21 mouse cellular contexts compared by ENCODE assay signal in genomic region chr9:13544133-13544532, GRCm38 (mm10).
DNase-seq lines count a peak whose midpoint lies in the region; ATAC-seq and TF ChIP-seq lines count a peak whose summit lies in the region.
"Had no signal": no experiment of that assay in that cellular context is flagged by ENCODE, and none has a peak within 500 bp of the region (broad histone marks: within the 10 kb centered on the region; RNA-seq: fewer than 3 reads in every experiment).

No protein-coding gene starts in this region.

- in situ Hi-C loops in Patski (cut with MboI; ENCODE audit: low pct_unique_long_range_greater_than_20kb), result no loop called here

- no peak overlapping the region for H3K9ac ChIP-seq in neural tube, embryonic 13.5 days
- H3K9ac ChIP-seq in lung, postnatal 0 days (replicated peaks; ENCODE audit: low read depth), result no peak overlapping the region
- H3K9ac ChIP-seq: embryonic facial prominence, embryonic 15.5 days; forebrain, embryonic 15.5 days; heart, embryonic 12.5 days; hindbrain, embryonic 14.5 days; intestine, embryonic 15.5 days had no signal

- H3K4me1 ChIP-seq in neural tube, embryonic 13.5 days (replicated peaks), result peaks cover 52% of the 10 kb centered on the region
- no peaks in the 10 kb centered on the region for H3K4me1 ChIP-seq in lung, postnatal 0 days (ENCODE audit: insufficient read depth, low read depth, low read length)

- WGBS in neural tube, embryonic 13.5 days, result 34% methylated on average over 8 of the region's 8 CpGs
- WGBS in lung, postnatal 0 days, result 71% methylated on average over 8 of the region's 8 CpGs

- DNase-seq in neural tube, embryonic 10.5 days (ENCODE audit: extremely low spot score, low spot score), result no peak
- no peak for DNase-seq in Patski (ENCODE audit: low read depth, low spot score)
- DNase-seq in adrenal gland, postnatal 25 days, result peak; percentile 10
- DNase-seq in lung, postnatal 0 days (ENCODE audit: low spot score), result no peak
- DNase-seq in cerebellum, adult 9-11 months, result no peak
- DNase-seq: B cell, adult 2 months; cerebellum, adult 18-20 months; cerebellum, postnatal 10 days; embryo, embryonic 11 days; gastrocnemius, postnatal 14 days; kidney, adult 18-20 months had no signal

- H3K27me3 ChIP-seq in neural tube, embryonic 13.5 days, result no peaks in the 10 kb centered on the region
- H3K27me3 ChIP-seq in Patski, result no peaks in the 10 kb centered on the region
- no peaks in the 10 kb centered on the region for H3K27me3 ChIP-seq in lung, postnatal 0 days (replicated peaks; ENCODE audit: insufficient read depth, low read length)
- H3K27me3 ChIP-seq: embryonic facial prominence, embryonic 15.5 days; forebrain, embryonic 15.5 days; heart, embryonic 12.5 days; intestine, embryonic 15.5 days had no signal

- TF ChIP-seq CTCF in Patski (IDR thresholded peaks at IDR 0.05), result no peak
- TF ChIP-seq CTCF in lung, postnatal 0 days (IDR thresholded peaks at IDR 0.05), result no peak

- no peak overlapping the region for H3K4me3 ChIP-seq in neural tube, embryonic 13.5 days
- no peak overlapping the region for H3K4me3 ChIP-seq in lung, postnatal 0 days (ENCODE audit: low read depth, low read length)
- H3K4me3 ChIP-seq: embryonic facial prominence, embryonic 15.5 days; erythroblast, embryonic 14.5 days; forebrain, embryonic 15.5 days; heart, embryonic 12.5 days; hindbrain, embryonic 10.5 days; intestine, embryonic 15.5 days had no signal

- POLR2A ChIA-PET in Patski (lab: Charles Lee), result interaction anchor here (1.2 kb wide), 1 partner anchor 17 kb away, joined by 3 read pairs; no protein-coding TSS in a partner anchor

- H3K36me3 ChIP-seq in neural tube, embryonic 13.5 days, result no peaks in the 10 kb centered on the region
- H3K36me3 ChIP-seq in lung, postnatal 0 days (ENCODE audit: insufficient read depth, low read length), result no peaks in the 10 kb centered on the region
- H3K36me3 ChIP-seq: embryonic facial prominence, embryonic 15.5 days; forebrain, embryonic 15.5 days; G1E; heart, embryonic 12.5 days; hindbrain, embryonic 10.5 days; intestine, embryonic 15.5 days had no signal

- no peak for TF ChIP-seq EP300 in lung, postnatal 0 days (IDR thresholded peaks at IDR 0.05)

- CTCF ChIA-PET in Patski (lab: Charles Lee), result interaction anchor here (0.7 to 1.8 kb wide), 2 partner anchors 18 to 110 kb away, joined by 3 to 4 read pairs; no protein-coding TSS in a partner anchor

- no peak overlapping the region for H3K4me2 ChIP-seq in neural tube, embryonic 13.5 days
- no peak overlapping the region for H3K4me2 ChIP-seq in lung, postnatal 0 days (replicated peaks; ENCODE audit: low read depth, low read length)
- H3K4me2 ChIP-seq: embryonic facial prominence, embryonic 15.5 days; forebrain, embryonic 15.5 days; intestine, embryonic 15.5 days had no signal

- 0 out of 2 replicates have a peak overlapping the region, but pooled peaks have one; percentile 13 for H3K27ac ChIP-seq in neural tube, embryonic 13.5 days (replicated peaks)
- no peak overlapping the region for H3K27ac ChIP-seq in lung, postnatal 0 days (ENCODE audit: low read length)
- H3K27ac ChIP-seq: embryonic facial prominence, embryonic 15.5 days; intestine, embryonic 15.5 days had no signal

- ATAC-seq in neural tube, embryonic 13.5 days (ENCODE audit: low read depth), result no peak
- ATAC-seq in Patski, result peak; percentile 87
- ATAC-seq in lung, postnatal 0 days, result no peak
- ATAC-seq: CD4-positive, CD25-positive, alpha-beta regulatory T cell, adult 4 months; intestine, embryonic 15.5 days had no signal

- H3K9me3 ChIP-seq in neural tube, embryonic 13.5 days, result no peaks in the 10 kb centered on the region
- H3K9me3 ChIP-seq in lung, postnatal 0 days (ENCODE audit: low read length), result no peaks in the 10 kb centered on the region
- H3K9me3 ChIP-seq: embryonic facial prominence, embryonic 15.5 days; forebrain, embryonic 15.5 days; G1E; heart, embryonic 12.5 days; hindbrain, embryonic 10.5 days; intestine, embryonic 15.5 days had no signal
